Mouse (Mus musculus) forebrain, embryonic 10.5 days (tissue): Measurements from ENCODE around the gene Foxk2. TPM values are rescaled to one million over a fixed set of nuclear protein-coding genes. Genes with fewer than 3 reads are reported as not detected.
"Not testable (repeated sequence)": the region's sequence is repeated elsewhere in the genome, so short reads cannot be mapped to it uniquely, and the experiment has no call there.

ENCODE experiments used
- DNase-seq: peaks from one replicate; pipeline ENCODE4 v3.0.0-alpha.2; 2017; ENCODE audit warnings: low spot score; ENCODE audit errors: extremely low spot score
- H3K27ac ChIP-seq: fragments of 300-500 bp; sonication (generic); 2 replicates; pipeline ENCODE4 v1.5.1; 2016; ENCODE audit warnings: mild to moderate bottlenecking
- H3K27me3 ChIP-seq: fragments of 300-500 bp; sonication (generic); 2 replicates; pipeline ENCODE4 v1.6.1; 2016; ENCODE audit warnings: mild to moderate bottlenecking; ENCODE audit not compliant: poor library complexity, severe bottlenecking
- H3K36me3 ChIP-seq: fragments of 300-500 bp; sonication (generic); replicated peaks from 2 replicates; pipeline ENCODE4 v1.6.1; 2016; ENCODE audit warnings: mild to moderate bottlenecking, moderate library complexity
- H3K4me1 ChIP-seq: fragments of 300-500 bp; sonication (generic); 2 replicates; pipeline ENCODE4 v1.6.1; 2016
- H3K4me3 ChIP-seq: fragments of 300-500 bp; sonication (generic); 2 replicates; pipeline ENCODE4 v1.5.1; 2016; ENCODE audit warnings: mild to moderate bottlenecking, moderate library complexity
- H3K9me3 ChIP-seq: fragments of 300-500 bp; sonication (generic); 2 replicates; pipeline ENCODE4 v1.6.1; 2016; ENCODE audit warnings: mild to moderate bottlenecking, moderate library complexity
- WGBS: fragments of 180-500 bp; shearing (Covaris S2); methylation state at CpG from one replicate; pipeline ENCODE4 v1.1.7; 2016; 5-methylcytosine and 5-hydroxymethylcytosine counted together
- polyA plus RNA-seq: library from polyadenylated mRNA; unstranded; fragments of >200 nt; fragmentation: Nextera tagmentation; extraction: Ambion mirVana; gene quantifications from 2 replicates; pipeline ENCODE4 v1.2.1, GENCODE M21; 2016

The Foxk2 gene
- polyA plus RNA-seq, 1 experiment from 2014 or later, result 11.9 TPM

- H3K27ac ChIP-seq, result no peak overlapping the region
- 94% methylated on average over 9 of the region's 9 CpGs for WGBS
- peaks cover 100% of the 10 kb centered on the region for H3K36me3 ChIP-seq
- H3K27me3 ChIP-seq, result no peaks in the 10 kb centered on the region
- H3K4me1 ChIP-seq, result no peaks in the 10 kb centered on the region
- no peak overlapping the region for H3K4me3 ChIP-seq
- no peaks in the 10 kb centered on the region for H3K9me3 ChIP-seq
- DNase-seq, result no peak
Observed at GRCm38 (mm10) chr11:121300265-121300664, 40.5 kb downstream of the Foxk2 start.

GRCm38 (mm10) chr11:121305371-121305770, 45.6 kb downstream of the Foxk2 start:
- H3K27ac ChIP-seq, result no peak overlapping the region

GRCm38 (mm10) chr11:121306608-121307007, 46.8 kb downstream of the Foxk2 start:
- Histone ChIP-seq H3K36me3 (peaks cover 93% of the 10 kb centered on the region), H3K9me3 (peaks cover 11% of the 10 kb centered on the region; the same call in 1 of the 2 replicates), H3K4me3 (no peak overlapping the region), H3K4me1 (no peaks in the 10 kb centered on the region), H3K27ac (no peak overlapping the region), H3K27me3 (no peaks in the 10 kb centered on the region)
- 95% methylated on average over 8 of the region's 8 CpGs for WGBS
- no peak for DNase-seq

More at GRCm38 (mm10) chr11:121305371-121305770, 45.6 kb downstream of the Foxk2 start:
- DNase-seq, result no peak
- H3K9me3 ChIP-seq, result peaks cover 6% of the 10 kb centered on the region; the same call in 1 of the 2 replicates
- H3K4me1 ChIP-seq, result no peaks in the 10 kb centered on the region
- H3K4me3 ChIP-seq, result no peak overlapping the region
- WGBS, result 94% methylated on average over 6 of the region's 6 CpGs
- H3K36me3 ChIP-seq, result peaks cover 100% of the 10 kb centered on the region
- no peaks in the 10 kb centered on the region for H3K27me3 ChIP-seq

GRCm38 (mm10) chr11:121307712-121308111, 47.9 kb downstream of the Foxk2 start:
- H3K4me3 ChIP-seq, H3K27me3 ChIP-seq, H3K4me1 ChIP-seq, DNase-seq, H3K27ac ChIP-seq: not testable (repeated sequence)
- peaks cover 11% of the 10 kb centered on the region; the same call in 1 of the 2 replicates for H3K9me3 ChIP-seq
- H3K36me3 ChIP-seq, result peaks cover 82% of the 10 kb centered on the region
- 97% methylated on average over 6 of the region's 6 CpGs for WGBS

GRCm38 (mm10) chr11:121326034-121326433, 66.2 kb downstream of the Foxk2 start:
- H3K9me3 ChIP-seq, result no peaks in the 10 kb centered on the region; the same call in 1 of the 2 replicates
- no peak for DNase-seq
- H3K4me3 ChIP-seq, result no peak overlapping the region
- H3K36me3 ChIP-seq, result peaks cover 65% of the 10 kb centered on the region
- no peaks in the 10 kb centered on the region for H3K27me3 ChIP-seq
- WGBS, result 79% methylated on average over 1 of the region's 1 CpGs
- H3K27ac ChIP-seq, result no peak overlapping the region
- no peaks in the 10 kb centered on the region for H3K4me1 ChIP-seq

- 93% methylated on average over 5 of the region's 5 CpGs for WGBS
- Histone ChIP-seq H3K27me3 (no peaks in the 10 kb centered on the region), H3K9me3 (no peaks in the 10 kb centered on the region), H3K4me1 (no peaks in the 10 kb centered on the region), H3K36me3 (peaks cover 69% of the 10 kb centered on the region), H3K27ac (no peak overlapping the region), H3K4me3 (no peak overlapping the region)
- no peak for DNase-seq
Observed at GRCm38 (mm10) chr11:121326681-121327080, 66.9 kb downstream of the Foxk2 start.

GRCm38 (mm10) chr11:121328206-121328605, 68.4 kb downstream of the Foxk2 start:
- Histone ChIP-seq H3K4me1 (no peaks in the 10 kb centered on the region), H3K27ac (no peak overlapping the region), H3K4me3 (no peak overlapping the region), H3K36me3 (peaks cover 83% of the 10 kb centered on the region), H3K9me3 (no peaks in the 10 kb centered on the region), H3K27me3 (no peaks in the 10 kb centered on the region)
- no peak for DNase-seq
- WGBS, result 98% methylated on average over 9 of the region's 9 CpGs

- Histone ChIP-seq H3K4me1 (no peaks in the 10 kb centered on the region), H3K4me3 (no peak overlapping the region), H3K27me3 (no peaks in the 10 kb centered on the region), H3K27ac (no peak overlapping the region), H3K9me3 (no peaks in the 10 kb centered on the region), H3K36me3 (peaks cover 87% of the 10 kb centered on the region)
- no peak for DNase-seq
Observed at GRCm38 (mm10) chr11:121328619-121329018, 68.8 kb downstream of the Foxk2 start.

GRCm38 (mm10) chr11:121331641-121332040, 71.9 kb downstream of the Foxk2 start:
- H3K27ac ChIP-seq, result no peak overlapping the region
- 92% methylated on average over 3 of the region's 3 CpGs for WGBS

GRCm38 (mm10) chr11:121339647-121340046, 79.9 kb downstream of the Foxk2 start:
- 88% methylated on average over 1 of the region's 1 CpGs for WGBS
- H3K4me1 ChIP-seq, result no peaks in the 10 kb centered on the region
- H3K9me3 ChIP-seq, result no peaks in the 10 kb centered on the region
- no peak overlapping the region for H3K4me3 ChIP-seq
- peaks cover 69% of the 10 kb centered on the region for H3K36me3 ChIP-seq
- no peak overlapping the region for H3K27ac ChIP-seq
- no peaks in the 10 kb centered on the region for H3K27me3 ChIP-seq
- DNase-seq, result no peak

More at GRCm38 (mm10) chr11:121331641-121332040, 71.9 kb downstream of the Foxk2 start:
- Histone ChIP-seq H3K4me3 (no peak overlapping the region), H3K36me3 (peaks cover 99% of the 10 kb centered on the region), H3K9me3 (no peaks in the 10 kb centered on the region), H3K27me3 (no peaks in the 10 kb centered on the region), H3K4me1 (no peaks in the 10 kb centered on the region)
- DNase-seq, result no peak

- peaks cover 69% of the 10 kb centered on the region for H3K36me3 ChIP-seq
- no peaks in the 10 kb centered on the region for H3K9me3 ChIP-seq
- H3K4me1 ChIP-seq, result no peaks in the 10 kb centered on the region
- no peak overlapping the region for H3K4me3 ChIP-seq
- no peaks in the 10 kb centered on the region for H3K27me3 ChIP-seq
- DNase-seq, result no peak
- no peak overlapping the region for H3K27ac ChIP-seq
- WGBS, result 92% methylated on average over 1 of the region's 1 CpGs
Observed at GRCm38 (mm10) chr11:121340287-121340686, 80.5 kb downstream of the Foxk2 start.

- not testable (repeated sequence) for H3K4me3 ChIP-seq, H3K27ac ChIP-seq, DNase-seq, H3K9me3 ChIP-seq, H3K27me3 ChIP-seq, H3K4me1 ChIP-seq
- peaks cover 71% of the 10 kb centered on the region for H3K36me3 ChIP-seq
- 86% methylated on average over 1 of the region's 1 CpGs for WGBS
Observed at GRCm38 (mm10) chr11:121342423-121342822, 82.6 kb downstream of the Foxk2 start.

GRCm38 (mm10) chr11:121347036-121347435, 87.2 kb downstream of the Foxk2 start:
- DNase-seq, result no peak
- 91% methylated on average over 2 of the region's 2 CpGs for WGBS
- no peak overlapping the region for H3K4me3 ChIP-seq
- peaks cover 74% of the 10 kb centered on the region for H3K36me3 ChIP-seq
- H3K9me3 ChIP-seq, result no peaks in the 10 kb centered on the region
- no peak overlapping the region for H3K27ac ChIP-seq
- no peaks in the 10 kb centered on the region for H3K4me1 ChIP-seq
- H3K27me3 ChIP-seq, result no peaks in the 10 kb centered on the region

- Histone ChIP-seq H3K36me3 (peaks cover 78% of the 10 kb centered on the region), H3K27me3 (no peaks in the 10 kb centered on the region), H3K4me3 (no peak overlapping the region), H3K9me3 (no peaks in the 10 kb centered on the region), H3K27ac (no peak overlapping the region), H3K4me1 (peaks cover 8% of the 10 kb centered on the region)
- no peak for DNase-seq
- WGBS, result 97% methylated on average over 2 of the region's 2 CpGs
Observed at GRCm38 (mm10) chr11:121348166-121348565, 88.4 kb downstream of the Foxk2 start.
